Mouse (Mus musculus) lung, postnatal 4 days (tissue): Measurements from ENCODE around the gene Dctn5.

ENCODE experiments used
- DNase-seq, 2 experiments: peaks; one replicate each; pipeline ENCODE4 v3.0.0; 2021

Gene Dctn5

GRCm38 (mm10) chr7:122163766-122164165 is 30.9 kb downstream of the Dctn5 start:
- no peak for DNase-seq

DNA sequence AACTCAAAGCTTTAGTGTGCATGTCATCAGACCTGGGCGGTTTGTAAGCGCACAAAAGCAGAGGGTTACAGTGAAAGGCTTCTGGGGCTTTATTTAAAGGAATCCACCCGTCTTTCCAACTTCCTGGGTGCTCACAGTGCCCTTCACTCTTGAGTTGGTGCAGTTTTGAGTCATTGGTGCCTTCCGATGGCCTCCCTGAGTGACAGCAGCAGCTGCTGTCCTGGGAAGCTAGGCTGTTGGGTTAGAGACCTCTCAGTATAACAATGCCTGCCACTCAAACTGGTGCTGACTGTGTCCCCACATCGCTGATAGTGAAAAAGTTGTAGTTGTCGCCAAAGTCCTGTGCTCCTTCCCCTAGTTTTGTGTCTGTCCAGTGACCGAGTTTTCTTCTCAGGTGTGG is 34.4 kb downstream of the Dctn5 start:
- DNase-seq, result no peak

DNA sequence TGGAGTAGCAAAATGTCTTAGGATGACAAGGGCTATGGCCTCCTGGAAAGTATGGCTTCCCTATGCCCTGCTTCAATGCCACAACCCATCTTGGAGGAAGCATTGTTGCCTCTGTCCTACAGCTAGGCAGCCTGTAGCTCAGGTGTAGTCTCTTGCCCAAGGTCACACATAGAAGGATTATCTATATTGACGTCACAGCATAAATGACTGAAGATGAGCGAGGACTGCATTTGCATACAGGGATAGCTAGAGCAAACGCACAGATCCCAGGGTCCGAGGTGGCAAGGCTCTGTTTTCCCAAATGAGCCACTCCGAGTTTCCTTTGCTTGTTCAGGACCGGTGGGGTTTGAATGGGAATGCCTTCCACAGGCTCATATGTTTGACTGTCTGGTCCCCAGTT is 37.9 kb downstream of the Dctn5 start:
- no peak for DNase-seq

GRCm38 (mm10) chr7:122171613-122172012 is 38.8 kb downstream of the Dctn5 start:
- DNase-seq, result no peak

DNA sequence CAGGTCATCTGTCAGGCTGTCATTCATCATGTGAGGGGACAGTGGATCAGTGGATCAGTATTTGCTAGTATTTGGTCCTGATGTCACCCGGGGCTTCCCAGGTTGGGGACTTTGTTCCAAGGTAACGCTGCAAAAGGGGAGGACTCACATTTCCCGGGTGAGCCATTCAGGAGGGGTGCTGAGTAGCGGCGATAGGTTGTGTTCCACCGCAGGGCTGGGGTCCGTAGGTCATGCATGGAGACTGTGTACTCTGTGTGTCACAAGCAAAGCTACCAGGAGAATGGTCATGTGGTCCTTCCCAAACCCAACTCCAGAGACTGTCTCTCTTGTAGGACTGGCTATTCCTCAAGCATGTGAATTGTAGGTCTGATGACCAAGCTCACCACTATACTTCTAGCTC is 47.9 kb downstream of the Dctn5 start:
- no peak for DNase-seq

DNA sequence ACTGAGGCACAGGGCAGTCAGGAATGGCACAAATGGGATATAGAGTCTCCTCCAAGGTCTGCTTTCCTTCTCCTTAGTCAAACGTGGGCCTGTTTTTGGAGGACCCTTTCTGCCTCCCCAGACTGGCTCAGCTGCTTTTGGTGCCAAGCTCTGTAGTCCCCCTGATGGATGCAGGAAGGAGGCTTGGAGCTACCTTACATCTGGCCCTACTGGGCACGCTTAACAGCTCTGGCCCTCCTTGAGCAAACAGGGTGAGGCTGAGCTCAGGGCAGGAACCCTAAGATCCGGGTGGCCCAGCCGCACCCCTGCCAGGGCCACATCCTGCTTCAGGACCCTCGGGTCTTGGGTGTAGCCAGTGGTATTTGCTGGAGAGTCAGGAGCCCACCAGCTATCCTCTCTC is 51.7 kb downstream of the Dctn5 start:
- no peak for DNase-seq

GRCm38 (mm10) chr7:122186043-122186442 is 53.2 kb downstream of the Dctn5 start, which contains the start of gene Ern2:
Ern2 (minus strand) TSS chr7:122186207.
- no peak for DNase-seq

- DNase-seq, result peak in 1 of 2 experiments; percentile 49
These were observed 56.6 kb downstream of the Dctn5 start for GRCm38 (mm10) chr7:122189484-122189883.

- DNase-seq, result no peak
These were observed 58.3 kb downstream of the Dctn5 start for GRCm38 (mm10) chr7:122191097-122191496.

DNA sequence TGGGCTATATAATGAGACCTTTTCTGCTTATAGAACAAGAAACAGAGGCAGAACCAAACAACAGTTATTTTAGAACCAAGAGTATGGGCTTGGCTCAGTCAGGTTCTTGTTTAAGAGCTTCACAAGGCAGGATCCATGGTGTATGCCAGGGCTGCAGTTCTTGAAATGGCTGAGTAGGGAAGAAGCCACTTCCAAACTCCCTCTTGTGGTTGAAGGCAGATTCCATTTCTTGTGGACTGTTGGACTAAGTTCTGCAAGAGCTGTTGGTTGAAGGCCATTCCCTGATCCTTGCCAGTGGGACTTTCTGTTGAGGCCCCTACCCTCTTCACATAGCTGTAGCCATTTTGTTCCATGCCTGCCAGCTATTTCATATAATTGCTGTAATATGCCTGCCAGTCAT is 61.1 kb downstream of the Dctn5 start:
- DNase-seq, result no peak

DNA sequence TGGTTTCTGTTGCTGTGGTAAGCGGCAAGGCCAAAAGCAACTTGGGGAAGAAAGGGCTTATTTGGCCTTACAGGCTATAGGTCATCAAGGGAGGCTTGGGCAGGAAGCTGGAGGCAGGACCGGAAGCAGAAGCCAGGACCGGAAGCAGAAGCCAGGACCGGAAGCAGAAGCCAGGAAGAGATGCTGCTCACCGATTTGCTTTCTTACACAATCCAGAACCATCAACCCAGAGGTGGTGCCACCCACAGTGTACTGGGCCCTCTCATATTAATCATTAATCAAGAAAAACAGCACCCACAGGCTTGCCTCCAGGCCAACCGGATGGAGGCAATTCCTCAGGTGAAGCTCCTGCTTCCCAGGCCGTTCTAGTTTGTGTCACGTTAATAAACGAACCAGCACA is 63.9 kb downstream of the Dctn5 start:
- no peak for DNase-seq

DNA sequence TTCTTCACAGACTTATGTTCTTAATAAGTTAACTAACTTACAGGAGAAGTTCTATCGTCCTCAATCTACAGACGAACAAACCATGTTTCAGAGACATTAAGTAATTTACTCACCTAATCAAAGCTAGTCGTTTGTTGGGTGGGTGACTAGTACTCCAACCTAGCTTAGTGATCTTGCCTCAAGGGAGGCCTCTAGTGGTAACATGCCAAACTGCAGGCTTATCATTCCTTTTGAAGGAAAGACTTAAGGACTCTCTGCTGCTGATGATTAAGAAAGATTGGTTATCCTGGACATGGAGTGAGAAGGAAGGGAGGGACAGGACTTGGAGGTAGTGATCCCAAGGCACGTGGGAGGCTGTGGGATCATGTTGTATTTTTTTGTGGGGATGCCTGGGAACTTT is 64.5 kb downstream of the Dctn5 start:
- peak in 1 of 2 experiments; percentile 55 for DNase-seq
